Mouse (Mus musculus) heart, adult 2 months (tissue): ENCODE measurements around the gene Pcp2. TPM values are rescaled to one million over a fixed set of nuclear protein-coding genes. Genes with fewer than 3 reads are reported as not detected.

Experiments
- DNase-seq, 2 experiments: peaks; one replicate each; pipeline ENCODE4 v3.0.0; 2021
- H3K27ac ChIP-seq: fragments of 200-600 bp; 2 replicates; pipeline ENCODE4 v1.8.1; 2022
- H3K27me3 ChIP-seq: fragments of 200-500 bp; 2 replicates; pipeline ENCODE4 v1.6.1; 2012; ENCODE audit warnings: mild to moderate bottlenecking, low read length, inconsistent platforms, mixed read lengths; ENCODE audit not compliant: control insufficient read depth, insufficient read depth
- H3K36me3 ChIP-seq: fragments of 200-500 bp; 2 replicates; pipeline ENCODE4 v1.6.1; 2012; ENCODE audit warnings: low read length, inconsistent platforms; ENCODE audit not compliant: control insufficient read depth, insufficient read depth
- H3K4me1 ChIP-seq: fragments of 200-500 bp; 2 replicates; pipeline ENCODE4 v1.6.1; 2011; ENCODE audit warnings: low read length; ENCODE audit not compliant: control insufficient read depth, insufficient read depth
- H3K4me3 ChIP-seq: fragments of 200-600 bp; 2 replicates; pipeline ENCODE4 v1.8.1; 2022
- H3K79me2 ChIP-seq: fragments of 200-500 bp; replicated peaks from 2 replicates; pipeline ENCODE4 v1.6.1; 2012; ENCODE audit warnings: mild to moderate bottlenecking, inconsistent platforms, low read length, moderate library complexity, mixed read lengths; ENCODE audit not compliant: control insufficient read depth, insufficient read depth
- H3K9ac ChIP-seq: fragments of 200-500 bp; 2 replicates; pipeline ENCODE4 v1.6.1; 2012; ENCODE audit warnings: low read depth, mild to moderate bottlenecking, control low read depth, inconsistent platforms, low read length, mixed read lengths
- CTCF ChIP-seq: fragments of 200-600 bp; IDR thresholded peaks from 2 replicates; pipeline ENCODE4 v1.8.1; 2022; ENCODE audit warnings: antibody characterized with exemption, mild to moderate bottlenecking, moderate library complexity
- EP300 ChIP-seq: fragments of 200-500 bp; IDR thresholded peaks from 2 replicates; pipeline ENCODE4 v1.6.1; 2011; ENCODE audit warnings: low read depth, low read length, control low read depth; ENCODE audit not compliant: insufficient read depth
- POLR2A ChIP-seq: fragments of 200-500 bp; IDR thresholded peaks from 2 replicates; pipeline ENCODE4 v1.6.1; 2011; ENCODE audit warnings: mild to moderate bottlenecking, low read depth, low read length, control low read depth; ENCODE audit not compliant: insufficient read depth
- WGBS: fragments of 180-500 bp; shearing (Covaris S2); methylation state at CpG from one replicate; pipeline ENCODE4 v1.1.7; 2018; 5-methylcytosine and 5-hydroxymethylcytosine counted together
- intact Hi-C: fragments of 180-260 bp; cut with DNase I; formaldehyde crosslinking; loops from one replicate; pipeline ENCODE4 v1.15.1; 2025
- polyA plus RNA-seq: library from polyadenylated mRNA; depleted of rRNA; stranded (reverse); fragments of >200 nt; gene quantifications from 2 replicates; pipeline ENCODE4 v1.2.3, GENCODE M21; 2012
- total RNA-seq, 2 experiments: library from RNA; stranded (reverse); gene quantifications; 2 replicates each; pipeline ENCODE4 v1.2.3; 2021

Pcp2 gene
- total and polyA plus RNA-seq, 3 experiments: not detected

DNA sequence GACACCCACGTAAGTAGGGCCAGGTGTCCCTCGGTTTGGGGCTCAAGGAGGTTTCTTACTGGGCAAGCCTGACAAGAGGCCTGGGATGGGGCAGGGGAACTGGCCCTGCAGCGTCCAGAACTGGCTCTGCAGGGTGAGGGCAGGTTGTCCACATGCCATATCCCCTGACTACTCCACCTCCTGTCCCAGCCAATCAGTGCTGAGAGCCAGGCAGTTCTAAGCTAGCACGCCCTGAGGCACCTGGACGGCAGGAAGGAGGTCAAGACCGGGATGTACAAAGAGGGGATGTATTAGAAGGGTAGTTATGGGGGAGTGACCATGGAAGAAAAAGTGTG is 15.6 kb downstream of the Pcp2 start:
- H3K79me2 ChIP-seq: no peaks in the 10 kb centered on the region
- no peak for DNase-seq
- intact Hi-C loops: no loop called here
- no peak overlapping the region for H3K9ac ChIP-seq
- H3K4me1 ChIP-seq: no peaks in the 10 kb centered on the region
- no peak overlapping the region for H3K27ac ChIP-seq
- no peak for TF ChIP-seq POLR2A
- no peak for TF ChIP-seq EP300
- TF ChIP-seq CTCF: no peak
- 91% methylated on average over 6 of the region's 6 CpGs for WGBS
- no peaks in the 10 kb centered on the region for H3K27me3 ChIP-seq
- H3K4me3 ChIP-seq: no peak overlapping the region
- H3K36me3 ChIP-seq: no peaks in the 10 kb centered on the region

DNA sequence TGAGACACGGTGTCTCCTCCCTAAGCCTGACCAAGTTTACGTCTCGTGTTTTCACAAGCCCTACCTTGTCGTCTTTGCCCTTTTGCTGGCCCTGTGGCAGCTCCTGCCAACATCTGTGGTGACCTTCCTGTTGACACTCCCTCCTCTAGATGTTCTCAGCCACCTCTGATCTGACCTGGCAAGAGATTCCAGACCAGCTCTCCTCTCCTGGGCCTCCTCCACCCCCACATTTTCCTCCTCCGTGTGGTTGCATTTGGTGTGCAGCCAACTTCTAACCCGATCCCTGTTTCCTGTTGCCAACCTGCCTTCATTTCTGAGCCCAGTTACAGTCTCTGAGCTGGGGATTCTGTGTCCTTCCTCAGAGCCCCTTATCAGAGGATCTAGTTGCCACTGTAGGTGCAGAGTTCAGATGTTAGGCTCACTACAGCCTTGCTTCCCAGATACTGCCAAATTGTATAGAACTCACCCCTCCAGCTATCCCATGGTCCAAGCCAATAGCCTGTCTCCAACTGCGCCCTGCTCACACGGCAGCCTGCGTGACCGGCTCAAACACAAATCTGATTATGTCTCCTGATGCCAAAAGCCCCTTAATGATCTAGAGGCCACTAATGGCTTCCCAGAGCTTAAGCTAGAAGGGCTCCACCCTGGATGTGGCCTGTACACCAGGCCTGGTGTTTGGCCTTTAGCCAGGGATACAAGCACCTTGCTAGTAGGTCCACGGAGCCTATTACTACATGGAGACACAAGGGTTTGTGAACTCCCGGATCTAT is 16.1 kb downstream of the Pcp2 start:
- Histone ChIP-seq H3K36me3 (no peaks in the 10 kb centered on the region), H3K27me3 (no peaks in the 10 kb centered on the region), H3K79me2 (no peaks in the 10 kb centered on the region), H3K4me1 (no peaks in the 10 kb centered on the region), H3K9ac (no peak overlapping the region), H3K4me3 (no peak overlapping the region), H3K27ac (no peak overlapping the region)
- intact Hi-C loops: no loop called here
- DNase-seq: peak in 1 of 2 experiments; percentile 40
- no peak for TF ChIP-seq CTCF
- no peak for TF ChIP-seq EP300
- TF ChIP-seq POLR2A: no peak
- 59% methylated on average over 12 of the region's 12 CpGs for WGBS

DNA sequence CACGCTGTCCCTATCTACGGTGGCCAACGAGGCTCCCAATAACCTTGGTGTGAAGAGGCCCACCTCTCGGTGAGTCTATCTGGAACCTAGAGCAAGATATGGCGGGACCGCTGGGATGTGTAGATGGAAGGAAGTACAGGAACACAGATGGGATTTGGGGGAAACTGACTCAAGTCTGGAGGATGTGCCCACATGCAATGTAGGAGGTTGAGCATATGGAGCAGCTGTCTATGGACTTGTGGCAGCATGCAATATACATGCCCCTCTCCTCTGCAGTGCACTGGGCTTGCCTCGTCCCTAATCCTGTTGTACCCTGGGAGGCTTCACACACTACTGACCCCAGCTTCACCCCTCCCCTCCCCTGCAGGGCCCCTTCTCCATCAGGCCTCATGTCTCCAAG is 17.5 kb downstream of the Pcp2 start:
- WGBS: 84% methylated on average over 7 of the region's 7 CpGs
- Histone ChIP-seq H3K27me3 (no peaks in the 10 kb centered on the region), H3K79me2 (no peaks in the 10 kb centered on the region), H3K4me1 (no peaks in the 10 kb centered on the region), H3K9ac (no peak overlapping the region), H3K27ac (no peak overlapping the region), H3K36me3 (no peaks in the 10 kb centered on the region), H3K4me3 (no peak overlapping the region)
- TF ChIP-seq CTCF: no peak
- TF ChIP-seq EP300: no peak
- no peak for TF ChIP-seq POLR2A
- intact Hi-C loops: no loop called here
- DNase-seq: no peak

DNA sequence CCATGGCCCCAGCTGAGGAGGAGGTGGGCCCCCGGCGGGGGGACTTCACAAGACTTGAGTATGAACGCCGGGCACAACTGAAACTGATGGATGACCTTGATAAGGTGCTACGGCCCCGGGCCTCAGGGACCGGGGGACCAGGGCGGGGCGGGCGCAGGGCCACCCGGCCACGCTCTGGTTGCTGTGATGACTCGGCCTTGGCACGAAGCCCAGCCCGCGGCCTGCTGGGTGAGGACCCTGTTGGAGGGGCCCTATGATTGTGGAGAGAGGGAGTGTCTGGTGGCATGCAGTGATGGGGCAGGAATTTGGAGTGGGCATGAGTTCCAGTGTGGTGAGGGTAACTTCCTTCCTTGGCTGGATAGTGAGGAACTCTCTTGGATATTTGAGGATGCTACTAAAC is 18.8 kb downstream of the Pcp2 start:
- Histone ChIP-seq H3K27me3 (no peaks in the 10 kb centered on the region), H3K9ac (no peak overlapping the region), H3K36me3 (no peaks in the 10 kb centered on the region), H3K4me1 (no peaks in the 10 kb centered on the region), H3K79me2 (no peaks in the 10 kb centered on the region), H3K4me3 (no peak overlapping the region), H3K27ac (no peak overlapping the region)
- intact Hi-C loops: no loop called here
- WGBS: 39% methylated on average over 16 of the region's 16 CpGs
- TF ChIP-seq POLR2A (no peak), EP300 (no peak), CTCF (no peak)
- no peak for DNase-seq

DNA sequence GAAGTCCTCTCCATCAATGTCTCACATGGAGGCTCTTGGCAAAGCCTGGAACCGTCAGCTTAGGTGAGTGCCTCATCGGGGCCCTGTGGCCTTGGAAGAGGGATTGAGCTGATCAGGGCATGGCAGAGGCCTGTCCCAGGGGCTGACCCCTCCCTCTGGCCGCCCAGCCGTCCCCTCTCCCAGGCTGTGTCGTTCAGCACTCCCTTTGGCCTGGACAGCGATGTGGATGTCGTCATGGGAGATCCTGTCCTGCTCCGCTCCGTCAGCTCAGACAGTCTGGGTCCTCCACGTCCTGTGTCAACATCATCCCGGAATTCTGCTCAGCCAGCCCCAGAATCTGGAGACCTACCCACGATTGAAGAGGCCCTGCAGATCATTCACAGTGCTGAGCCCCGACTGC is 21.9 kb downstream of the Pcp2 start:
- no peak overlapping the region for H3K27ac ChIP-seq
- no peak overlapping the region for H3K9ac ChIP-seq
- intact Hi-C loops: no loop called here
- no peaks in the 10 kb centered on the region for H3K79me2 ChIP-seq
- peaks cover 3% of the 10 kb centered on the region; the same call in 1 of the 2 replicates for H3K4me1 ChIP-seq
- DNase-seq: no peak
- 63% methylated on average over 13 of the region's 13 CpGs for WGBS
- TF ChIP-seq CTCF (no peak), POLR2A (no peak), EP300 (no peak)
- H3K36me3 ChIP-seq: no peaks in the 10 kb centered on the region
- H3K27me3 ChIP-seq: no peaks in the 10 kb centered on the region
- no peak overlapping the region for H3K4me3 ChIP-seq

DNA sequence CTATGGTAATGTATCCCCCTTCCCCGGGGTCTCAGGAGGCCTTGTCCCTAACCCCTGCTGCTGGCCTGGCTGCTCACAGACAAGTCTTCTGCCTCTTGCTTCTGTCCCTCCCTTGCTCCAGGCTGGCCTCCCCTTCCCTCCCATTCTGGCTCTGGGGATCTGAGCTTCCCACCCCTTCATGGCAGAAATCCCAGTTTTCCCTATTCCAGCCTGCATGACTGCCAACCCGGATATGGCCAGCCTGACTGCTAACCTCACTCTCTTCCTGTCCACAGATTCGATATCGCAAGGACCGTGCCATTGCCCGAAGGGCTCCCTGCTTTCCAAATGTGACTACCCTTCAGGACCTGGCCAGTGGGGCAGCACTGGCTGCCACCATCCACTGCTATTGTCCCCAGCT is 24.9 kb downstream of the Pcp2 start:
- 30% methylated on average over 6 of the region's 6 CpGs for WGBS
- H3K4me3 ChIP-seq: no peak overlapping the region
- peaks cover 3% of the 10 kb centered on the region; the same call in 1 of the 2 replicates for H3K4me1 ChIP-seq
- DNase-seq: peak; percentile 71 to 77
- no peak overlapping the region for H3K27ac ChIP-seq
- intact Hi-C loops: no loop called here
- H3K36me3 ChIP-seq: no peaks in the 10 kb centered on the region
- no peak overlapping the region for H3K9ac ChIP-seq
- no peaks in the 10 kb centered on the region for H3K79me2 ChIP-seq
- TF ChIP-seq POLR2A (no peak), EP300 (no peak), CTCF (no peak)
- no peaks in the 10 kb centered on the region for H3K27me3 ChIP-seq
